8 mouse cellular contexts compared by ENCODE assay signal in the genomic region with DNA sequence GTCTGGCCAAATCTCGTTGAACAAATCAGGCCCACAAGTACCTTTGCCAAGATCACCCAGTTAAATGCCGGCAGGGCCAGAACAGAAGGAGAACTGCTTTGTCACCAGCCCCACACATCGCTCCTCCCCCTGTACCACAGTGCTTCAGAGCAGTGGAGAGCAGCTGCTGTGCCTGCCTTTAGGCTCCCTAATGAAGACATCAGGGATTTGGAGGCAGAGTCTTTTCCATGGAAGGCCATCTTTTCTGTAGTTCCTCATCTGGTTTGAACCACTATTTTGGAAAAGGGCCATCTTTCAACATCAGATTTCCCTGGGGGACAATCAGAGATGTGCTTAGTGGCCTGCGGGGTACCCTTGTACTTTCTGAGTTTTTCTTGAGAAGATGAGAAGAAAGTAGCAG. TPM values are rescaled to one million over a fixed set of nuclear protein-coding genes. Genes with fewer than 3 reads are reported as not detected.
A peak's percentile ranks its signal among the peaks of the same experiment; 100 is the strongest.
DNase-seq lines count a peak whose midpoint lies in the region; ATAC-seq and TF ChIP-seq lines count a peak whose summit lies in the region.

No protein-coding gene starts in this region.

- H3K4me1 ChIP-seq in hindbrain, embryonic 10.5 days (replicated peaks): peaks cover 15% of the 10 kb centered on the region; the same call in 1 of the 2 replicates
- H3K4me1 ChIP-seq in liver, embryonic 12.5 days: no peaks in the 10 kb centered on the region
- H3K4me1 ChIP-seq in kidney, embryonic 15.5 days: no peaks in the 10 kb centered on the region; the same call in 1 of the 2 replicates

- H3K4me3 ChIP-seq in hindbrain, embryonic 10.5 days: no peak overlapping the region
- H3K4me3 ChIP-seq in liver, embryonic 12.5 days: no peak overlapping the region
- H3K4me3 ChIP-seq in kidney, embryonic 15.5 days (replicated peaks): no peak overlapping the region

- intact Hi-C loops in left cerebral cortex, postnatal 4 days (cut with DNase I): no loop called here

- no peak for ATAC-seq in activated CD4-positive, CD25-positive, alpha-beta regulatory T cell, adult 4 months
- ATAC-seq in liver, embryonic 12.5 days: no peak
- ATAC-seq in kidney, embryonic 15.5 days (replicated peaks; ENCODE audit: low FRiP score): no peak

- no peak overlapping the region for H3K9ac ChIP-seq in liver, embryonic 12.5 days
- H3K9ac ChIP-seq in kidney, embryonic 15.5 days: no peak overlapping the region

- no peak for TF ChIP-seq CTCF in brain, embryonic 14.5 days (IDR thresholded peaks at IDR 0.05; ENCODE audit: borderline replicate concordance, extremely low read depth, insufficient read depth, insufficient read length)

- TF ChIP-seq POLR2A in brain, embryonic 14.5 days (IDR thresholded peaks at IDR 0.05; ENCODE audit: borderline replicate concordance, extremely low read depth, insufficient read depth, insufficient read length, poor library complexity, severe bottlenecking): no peak

- no peak overlapping the region for H3K4me2 ChIP-seq in liver, embryonic 12.5 days
- H3K4me2 ChIP-seq in kidney, embryonic 15.5 days: no peak overlapping the region

- no peak overlapping the region for H3K27ac ChIP-seq in hindbrain, embryonic 10.5 days
- no peak overlapping the region for H3K27ac ChIP-seq in liver, embryonic 12.5 days
- no peak overlapping the region for H3K27ac ChIP-seq in kidney, embryonic 15.5 days

- H3K9me3 ChIP-seq in hindbrain, embryonic 10.5 days: no peaks in the 10 kb centered on the region
- H3K9me3 ChIP-seq in liver, embryonic 12.5 days (replicated peaks): no peaks in the 10 kb centered on the region
- H3K9me3 ChIP-seq in kidney, embryonic 15.5 days (replicated peaks): no peaks in the 10 kb centered on the region

- DNase-seq in frontal cortex, postnatal 36 days (ENCODE audit: low spot score in 2 of 2): peak; percentile 53 to 60
- DNase-seq in frontal cortex, postnatal 10 days (ENCODE audit: low spot score in 2 of 2): no peak
- DNase-seq in brain, embryonic 14.5 days (ENCODE audit: low read depth): peak; percentile 88
- peak; percentile 30 for DNase-seq in hindbrain, embryonic 10.5 days (ENCODE audit: low spot score)
- peak; percentile 59 for DNase-seq in left cerebral cortex, postnatal 4 days

- no peaks in the 10 kb centered on the region for H3K27me3 ChIP-seq in hindbrain, embryonic 10.5 days (ENCODE audit: insufficient read depth, poor library complexity, severe bottlenecking)
- H3K27me3 ChIP-seq in liver, embryonic 12.5 days (replicated peaks): no peaks in the 10 kb centered on the region; the same call in 1 of the 2 replicates
- no peaks in the 10 kb centered on the region for H3K27me3 ChIP-seq in kidney, embryonic 15.5 days

- 48% methylated on average over 4 of the region's 4 CpGs for WGBS in hindbrain, embryonic 10.5 days
- 63% methylated on average over 4 of the region's 4 CpGs for WGBS in liver, embryonic 12.5 days (ENCODE audit: insufficient replicate concordance)
- WGBS in kidney, embryonic 15.5 days: 56% methylated on average over 4 of the region's 4 CpGs

- no peaks in the 10 kb centered on the region for H3K36me3 ChIP-seq in hindbrain, embryonic 10.5 days
- no peaks in the 10 kb centered on the region for H3K36me3 ChIP-seq in liver, embryonic 12.5 days
- no peaks in the 10 kb centered on the region for H3K36me3 ChIP-seq in kidney, embryonic 15.5 days

RNA-seq across cellular contexts. Expression of gene Mkln1, which starts 41.2 kb away (rescaled TPM):
- 45.4 and 47.9 TPM in 2 replicates for polyA plus RNA-seq in brain, embryonic 14.5 days (2012; rRNA removed)
- polyA plus RNA-seq in hindbrain, embryonic 10.5 days (2016; fragmentation: Nextera tagmentation; extraction: Ambion mirVana): 201 and 212 TPM in 2 replicates
- total RNA-seq in left cerebral cortex, postnatal 4 days (2021): 100 to 1,000 TPM; 118 to 129 TPM
- 100 to 1,000 TPM; 325 to 326 TPM for polyA plus RNA-seq in activated CD4-positive, CD25-positive, alpha-beta regulatory T cell, adult 4 months (2017; shearing (Covaris generic))
- 175 and 177 TPM in 2 replicates for polyA plus RNA-seq in liver, embryonic 12.5 days (2016; fragmentation: Nextera tagmentation; extraction: Ambion mirVana)
- polyA plus RNA-seq in kidney, embryonic 15.5 days (2015; fragmentation: Nextera tagmentation; extraction: Ambion mirVana): 205 and 206 TPM in 2 replicates

Comparison
In these comparisons a context has a peak if more than half of its experiments do, and no peak if none do; other contexts are left out.
1. DNase-seq: peak in frontal cortex, postnatal 36 days (2 of 2), brain, embryonic 14.5 days (single experiment), hindbrain, embryonic 10.5 days (single experiment) and left cerebral cortex, postnatal 4 days (single experiment); none in frontal cortex, postnatal 10 days (0 of 2).